Mouse (Mus musculus) cerebellum, postnatal 36 days (tissue): ENCODE data around the gene Slc25a51.

ENCODE experiments used
- DNase-seq, 2 experiments: peaks; one replicate each; pipeline ENCODE4 v3.0.0; 2021 to 2022; ENCODE audit warnings: mixed read lengths in 2 of 2

Slc25a51 gene

DNA sequence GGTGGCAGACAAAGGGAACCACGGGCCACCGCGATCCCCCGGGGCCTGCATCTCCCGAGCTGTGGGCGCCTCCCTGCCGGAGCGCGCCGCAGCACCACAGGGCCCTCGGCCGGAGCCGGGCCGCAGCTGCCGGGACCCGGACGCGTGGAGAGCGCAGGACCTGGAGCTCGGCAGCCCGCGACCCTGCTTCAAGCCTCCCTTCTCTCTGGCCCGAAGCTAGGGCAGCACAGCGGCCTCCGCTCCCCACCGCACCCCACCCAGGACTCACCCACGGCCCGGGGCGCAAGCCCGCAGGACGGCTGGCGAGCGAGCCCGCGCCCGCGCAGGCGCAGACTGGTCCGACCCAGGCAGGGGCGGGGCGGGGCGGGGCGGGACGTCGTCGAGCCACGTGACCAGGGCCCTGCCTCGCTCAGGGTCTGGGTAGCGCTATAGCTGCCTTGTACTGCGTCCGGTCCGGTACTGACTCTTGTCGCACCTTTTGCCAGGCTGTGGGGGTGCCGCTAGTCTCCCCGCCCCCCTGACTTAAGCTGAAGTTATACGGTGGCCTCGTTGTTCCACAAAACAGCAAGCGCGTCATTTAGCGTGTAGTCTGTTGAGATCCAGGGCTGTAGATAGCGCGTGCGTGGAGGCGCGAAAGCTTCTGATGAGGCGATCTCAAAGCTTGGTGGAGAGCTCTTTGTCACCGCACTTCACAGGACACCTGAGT is at the start of gene Slc25a51:
TSS of gene Slc25a51 (minus strand) at position 340 of the 706 bp plus-strand sequence.
- DNase-seq, result peak; percentile 82 to 83

DNA sequence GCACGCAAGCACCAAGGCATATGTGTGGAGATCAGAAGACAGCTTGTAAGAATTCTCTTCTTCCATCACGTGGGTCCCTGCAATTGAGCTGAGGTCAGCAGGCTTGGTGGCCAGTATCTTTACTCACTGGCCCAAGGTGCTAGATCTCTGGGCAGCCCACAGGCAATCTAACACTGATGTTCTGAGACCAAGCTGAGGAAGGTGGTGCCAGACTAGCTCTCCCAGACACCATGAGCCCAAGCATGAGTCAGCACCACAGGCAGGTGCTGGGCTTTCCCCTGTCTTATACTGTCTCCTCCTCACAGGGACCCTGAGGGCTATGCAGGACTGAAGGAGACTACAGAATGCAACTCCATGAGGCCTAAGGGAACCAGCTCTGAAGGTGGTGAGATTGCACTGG is 49.0 kb upstream of the Slc25a51 start:
- no peak for DNase-seq

DNA sequence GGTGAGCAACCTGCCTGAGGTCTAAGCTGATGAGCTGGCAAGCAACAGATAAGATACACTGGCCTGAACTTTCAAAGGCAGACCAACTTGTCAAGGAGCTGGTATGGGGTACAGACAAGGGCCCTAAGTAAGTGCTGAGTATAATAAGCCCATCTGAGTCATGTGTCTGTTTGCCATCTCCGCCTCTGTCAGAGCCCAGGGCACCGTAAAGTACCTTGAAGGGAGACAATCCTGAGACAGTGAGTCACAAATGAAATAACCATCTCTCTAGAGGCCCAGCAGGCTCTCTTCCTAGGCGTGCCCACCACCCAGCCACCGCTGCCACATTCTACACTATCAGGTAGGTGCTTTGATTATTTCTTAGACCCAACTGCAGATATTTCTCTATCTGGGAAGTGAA is 46.4 kb upstream of the Slc25a51 start:
- no peak for DNase-seq

DNA sequence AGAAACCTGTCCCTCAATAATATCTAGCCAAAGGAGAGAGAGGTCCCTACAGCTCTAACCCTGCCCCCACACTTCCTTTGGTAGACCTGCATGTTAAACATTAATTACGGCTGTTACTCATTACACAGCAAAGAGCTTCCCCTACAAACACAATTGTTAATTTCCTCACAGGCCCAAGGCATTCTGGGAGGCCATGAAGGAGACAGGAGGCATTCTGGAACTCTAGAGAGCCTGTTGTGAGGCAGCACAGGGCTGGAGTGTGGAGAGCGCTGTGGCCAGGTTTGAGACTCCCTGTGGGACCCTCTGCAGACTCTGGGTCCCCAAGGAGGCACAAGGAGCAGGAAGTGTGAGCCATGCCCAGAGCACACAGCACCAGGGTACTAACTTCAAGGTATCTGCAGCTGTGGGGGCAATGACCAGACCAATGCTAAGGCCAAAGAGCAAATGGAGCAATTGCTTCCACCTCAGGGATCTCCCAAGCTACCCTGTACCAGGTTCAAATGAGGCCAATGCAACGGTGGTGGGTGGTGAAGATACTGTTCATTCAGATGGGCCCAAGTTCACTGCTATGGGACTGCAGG is 44.8 kb upstream of the Slc25a51 start:
- no peak for DNase-seq

DNA sequence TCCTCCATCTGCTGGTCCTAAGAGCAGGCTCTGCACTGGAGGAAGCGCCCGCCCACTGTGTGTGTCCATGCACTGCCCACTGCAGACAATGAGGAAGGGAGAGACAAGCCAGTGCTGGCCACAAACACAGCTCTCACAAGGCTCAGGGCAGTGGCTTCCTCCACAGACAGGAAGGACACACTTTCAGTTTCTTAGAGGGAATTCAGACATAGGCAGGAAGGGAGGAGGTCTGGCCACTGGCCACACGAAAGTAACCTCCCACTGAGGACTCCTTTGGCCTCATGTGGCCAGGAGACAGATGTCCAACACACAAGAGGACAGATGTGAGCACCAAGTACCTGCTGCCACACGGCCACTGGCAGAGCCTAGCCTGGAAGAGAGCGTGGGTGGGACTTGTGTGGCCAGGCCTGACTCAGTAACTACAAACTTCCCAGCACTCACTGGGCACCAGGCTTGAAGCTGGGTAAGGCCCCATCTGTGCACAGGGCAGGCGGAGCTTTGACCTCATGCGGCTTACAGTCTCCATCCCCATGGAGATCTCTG is 44.1 kb upstream of the Slc25a51 start:
- no peak for DNase-seq

DNA sequence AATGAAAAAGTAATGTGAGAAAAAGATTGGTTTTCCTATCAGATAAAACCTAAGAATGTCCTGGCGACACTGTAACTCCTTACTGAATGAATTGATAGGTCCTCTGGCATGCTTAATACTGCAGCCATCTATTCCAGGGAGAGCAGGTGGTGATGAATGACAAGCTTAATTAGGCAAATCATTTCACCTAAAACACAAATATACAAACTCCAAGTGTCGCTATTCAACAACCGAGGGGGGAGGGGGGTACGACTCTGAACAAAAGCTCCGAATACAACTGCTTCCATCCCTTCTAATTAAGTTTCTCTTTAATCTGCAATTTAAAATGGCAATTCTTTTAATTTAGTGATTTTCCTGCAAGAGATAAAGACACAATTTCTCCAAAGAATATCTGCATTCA is 40.4 kb upstream of the Slc25a51 start:
- no peak for DNase-seq

DNA sequence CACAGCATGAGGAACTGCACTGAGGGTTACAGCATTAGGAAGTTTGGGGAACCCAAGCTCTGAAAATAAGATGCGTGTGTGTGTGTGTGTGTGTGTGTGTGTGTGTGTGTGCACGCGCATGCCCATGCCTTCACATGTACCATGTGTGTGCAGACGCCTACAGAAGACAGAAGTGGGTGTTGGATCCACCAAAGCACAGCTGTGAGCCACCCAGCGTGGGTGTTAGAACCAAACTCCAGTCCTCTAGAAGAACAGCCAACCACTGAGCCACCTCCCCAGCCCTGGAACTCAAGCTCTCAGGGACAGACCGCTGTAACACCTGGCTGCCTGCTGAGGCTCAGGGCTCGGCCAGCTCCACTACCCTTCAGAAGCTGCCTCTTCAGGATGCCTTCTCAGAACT is 39.9 kb upstream of the Slc25a51 start:
- no peak for DNase-seq

DNA sequence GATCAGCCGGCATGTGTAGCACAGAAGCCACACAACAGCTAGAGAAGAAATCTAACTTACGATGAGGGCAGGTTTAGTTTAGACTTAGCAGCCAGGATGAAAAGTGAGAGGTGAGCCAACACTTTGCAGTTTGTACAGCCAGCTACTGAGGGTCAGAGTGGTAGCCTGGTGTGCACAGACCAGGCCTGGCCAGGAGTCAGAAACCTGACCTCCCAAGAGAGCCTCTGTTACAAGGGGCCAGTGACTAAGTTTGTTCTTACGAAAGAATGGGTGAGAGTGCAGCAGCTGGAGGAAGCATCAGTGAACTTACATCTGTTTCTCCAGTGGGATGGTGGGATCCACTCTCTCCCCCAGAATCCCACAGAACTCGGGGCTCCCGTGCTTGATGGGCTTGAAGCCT is 38.6 kb upstream of the Slc25a51 start:
- DNase-seq, result no peak

DNA sequence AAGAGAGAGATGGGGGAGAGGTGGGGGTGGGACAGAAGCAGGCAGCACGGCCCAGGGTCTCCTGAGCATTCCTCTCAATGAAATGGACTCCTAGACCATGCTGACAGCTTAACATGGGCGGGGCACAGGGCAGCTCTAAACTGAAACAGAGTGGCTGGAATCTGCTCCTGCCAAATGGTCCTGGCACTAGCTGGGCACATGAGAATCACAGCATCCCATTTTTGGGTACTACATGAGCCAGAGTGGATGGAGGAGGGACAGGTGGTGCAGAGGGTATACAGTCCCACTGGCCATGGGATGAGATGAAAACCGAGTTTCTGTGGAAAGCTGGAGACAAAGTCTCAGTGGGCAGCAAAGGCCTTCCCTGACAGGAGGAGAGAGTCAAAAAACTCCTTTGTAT is 36.7 kb upstream of the Slc25a51 start:
- DNase-seq, result no peak

DNA sequence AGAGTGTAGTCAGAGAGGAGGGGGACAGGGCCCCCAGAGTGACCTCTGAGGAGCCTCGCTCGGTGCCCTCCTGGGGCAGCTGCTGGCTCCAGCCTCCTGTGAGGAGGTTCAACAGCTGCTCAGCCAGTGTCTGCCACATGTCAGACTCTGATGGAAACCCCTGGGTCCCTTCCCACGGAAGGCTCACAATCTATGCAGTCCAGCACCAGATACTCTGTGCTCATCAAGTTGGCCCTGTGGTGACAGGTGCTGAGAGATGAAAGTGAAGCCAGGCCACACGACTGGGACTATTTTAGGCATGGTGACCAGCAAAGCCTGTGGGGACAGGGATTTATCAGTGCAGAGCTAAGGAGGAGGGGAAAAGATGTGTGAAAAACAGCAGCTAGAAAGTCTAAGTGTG is 36.2 kb upstream of the Slc25a51 start:
- DNase-seq, result no peak

DNA sequence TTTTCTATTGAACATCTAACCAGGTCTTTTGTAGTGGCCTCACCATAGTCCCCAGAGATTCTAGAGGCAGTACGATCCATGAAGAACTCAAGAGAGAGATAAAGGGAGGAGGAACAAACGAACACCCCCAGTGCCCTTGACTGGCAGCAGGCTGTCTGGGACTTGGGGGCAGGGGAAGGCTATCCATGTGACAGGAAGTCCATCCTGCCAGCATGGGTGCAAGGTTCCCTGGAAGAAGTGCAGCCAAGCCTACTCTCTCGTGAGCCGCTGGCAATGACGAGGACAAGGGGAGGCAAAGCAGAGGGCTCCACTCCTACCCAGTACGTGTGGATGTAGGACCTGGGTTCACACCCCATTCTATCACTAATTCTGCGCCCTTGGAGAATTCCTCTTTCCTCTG is 35.1 kb upstream of the Slc25a51 start:
- no peak for DNase-seq

DNA sequence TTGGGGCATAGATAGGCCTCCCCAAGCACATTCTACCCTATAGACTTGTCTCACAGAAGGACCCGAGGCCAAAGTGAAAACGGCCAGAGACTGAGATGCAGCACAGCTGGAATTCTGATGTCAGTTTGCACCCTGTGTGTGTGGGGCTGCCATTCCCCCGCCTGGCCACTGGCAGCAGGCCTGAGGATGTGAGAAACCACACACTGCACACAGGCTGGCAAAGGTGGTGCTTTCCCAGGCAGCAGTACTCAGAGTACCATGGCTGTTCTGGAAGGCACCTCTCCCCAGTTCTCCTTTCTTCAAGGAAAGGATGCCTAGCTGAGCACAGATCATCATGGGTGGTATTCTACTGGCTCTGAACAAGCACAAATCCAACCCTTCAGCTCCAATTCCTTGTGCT is 33.7 kb upstream of the Slc25a51 start:
- DNase-seq, result no peak

DNA sequence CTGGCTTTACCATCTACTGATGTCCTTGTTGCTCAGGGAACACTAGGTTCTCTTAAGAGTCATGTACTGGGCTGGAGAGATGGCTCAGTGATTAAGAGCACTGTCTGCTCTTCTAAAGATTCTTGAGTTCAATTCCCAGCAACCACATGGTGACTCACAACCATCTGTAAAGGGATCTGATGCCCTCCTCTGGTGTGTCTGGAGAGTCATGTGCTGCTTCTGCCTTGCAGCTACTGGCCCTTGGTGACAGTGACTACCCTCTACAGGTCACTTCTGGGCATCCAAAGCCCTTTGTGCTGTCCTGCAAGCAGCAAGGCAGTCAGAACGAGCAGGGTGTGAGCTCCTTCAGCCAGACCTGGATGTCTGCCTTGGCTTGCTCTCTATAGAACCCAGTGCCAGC is 33.2 kb upstream of the Slc25a51 start:
- no peak for DNase-seq

DNA sequence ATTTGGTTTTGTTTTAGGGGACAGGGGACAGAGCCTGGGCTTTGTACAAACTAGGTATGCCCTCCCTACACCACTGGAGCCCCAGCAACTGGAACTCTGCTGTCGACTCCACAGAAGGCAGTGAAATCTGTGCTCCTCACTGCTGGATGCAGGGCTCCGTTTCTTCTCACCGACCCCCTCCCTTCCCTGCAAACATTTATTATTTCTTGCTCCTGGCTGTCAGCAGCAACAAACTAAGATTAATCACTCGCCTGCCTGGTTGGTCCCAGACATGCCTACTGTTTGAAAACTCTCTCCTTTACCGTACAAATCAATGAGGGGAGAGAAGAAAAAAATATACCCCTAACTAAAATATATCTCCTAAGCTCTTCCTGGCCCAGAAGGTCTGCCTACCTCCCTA is 30.7 kb upstream of the Slc25a51 start:
- DNase-seq, result no peak

DNA sequence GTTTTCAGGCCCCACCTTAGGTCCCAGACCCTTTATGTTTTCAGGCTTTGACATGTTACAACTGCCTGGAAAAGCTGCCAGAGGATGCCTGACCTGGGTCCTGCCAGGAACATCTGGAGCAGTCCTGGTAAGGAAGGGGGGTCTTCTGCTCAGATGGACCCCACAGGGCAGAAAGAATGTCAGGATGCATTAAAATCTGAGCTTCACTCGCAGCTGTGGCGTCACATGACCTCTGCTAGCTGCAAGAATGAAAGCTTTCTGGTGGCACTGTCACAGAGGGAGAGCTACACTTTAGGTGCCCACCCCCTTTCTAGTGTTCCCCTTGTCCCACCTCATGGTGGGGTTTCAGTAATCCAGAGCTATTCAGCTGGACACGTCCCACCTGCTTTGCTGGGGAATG is 28.4 kb upstream of the Slc25a51 start:
- no peak for DNase-seq

DNA sequence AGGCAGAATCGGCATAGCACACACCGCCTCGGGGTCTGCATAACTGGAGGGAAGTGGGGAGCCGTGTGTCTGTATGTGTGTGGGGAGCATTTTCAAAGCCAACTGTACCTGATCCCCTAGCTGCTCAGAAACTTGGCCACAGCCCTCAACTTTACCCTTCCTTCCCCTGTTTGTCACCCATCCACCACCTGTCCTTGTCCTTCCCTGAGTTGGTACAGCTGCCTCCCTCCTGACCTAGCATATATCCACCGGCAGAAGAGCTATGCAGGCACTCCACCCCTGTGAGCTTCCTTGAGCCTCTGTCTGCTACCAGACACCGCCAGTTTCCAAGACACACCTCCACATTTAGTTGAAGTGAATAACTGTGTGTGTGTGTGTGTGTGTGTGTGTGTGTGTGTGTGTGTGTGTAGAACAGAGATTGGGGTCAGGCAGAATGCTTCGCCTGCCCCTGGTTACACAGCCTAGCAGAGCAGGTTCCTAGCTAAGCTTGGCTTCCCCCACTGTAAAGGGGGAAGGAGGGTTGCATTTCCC is 27.9 kb upstream of the Slc25a51 start:
- DNase-seq, result no peak

DNA sequence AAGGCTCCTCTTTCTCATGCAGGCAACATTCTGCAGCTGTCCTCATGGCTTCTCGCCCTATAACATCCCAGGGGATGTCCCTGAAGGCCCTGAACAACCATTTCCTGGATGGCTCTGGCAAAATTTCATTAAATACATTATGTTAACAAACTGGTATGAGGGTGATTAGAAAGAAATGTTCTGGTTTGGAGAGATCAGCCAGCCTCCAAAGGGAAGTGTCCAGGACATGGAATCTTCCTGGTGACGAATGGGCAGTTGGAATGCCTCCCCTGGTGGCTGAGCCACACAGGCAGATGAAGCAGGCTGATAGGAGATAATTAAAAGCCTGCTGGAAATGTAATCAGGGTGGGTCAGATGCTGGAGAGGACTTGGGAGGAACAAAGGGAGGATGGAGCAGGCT is 27.3 kb upstream of the Slc25a51 start:
- no peak for DNase-seq

DNA sequence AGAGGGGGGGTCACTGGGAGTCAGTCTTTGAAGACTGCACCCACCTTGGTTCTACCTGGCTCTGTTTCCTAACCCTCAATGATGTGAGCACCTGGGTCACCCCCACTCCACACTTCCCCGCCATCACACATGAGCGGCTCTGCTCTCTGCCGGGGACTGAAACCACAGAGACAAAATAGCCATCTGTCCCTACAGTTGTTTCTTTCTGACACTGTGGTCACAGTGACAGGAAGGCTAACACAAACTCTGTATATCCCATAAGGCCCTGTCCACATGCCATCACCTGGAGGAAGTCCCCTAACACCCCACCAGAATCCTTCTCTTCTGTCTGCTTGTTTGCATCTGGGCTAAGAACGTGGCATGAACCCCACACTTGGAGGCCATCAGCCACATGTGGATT is 26.1 kb upstream of the Slc25a51 start:
- DNase-seq, result no peak

DNA sequence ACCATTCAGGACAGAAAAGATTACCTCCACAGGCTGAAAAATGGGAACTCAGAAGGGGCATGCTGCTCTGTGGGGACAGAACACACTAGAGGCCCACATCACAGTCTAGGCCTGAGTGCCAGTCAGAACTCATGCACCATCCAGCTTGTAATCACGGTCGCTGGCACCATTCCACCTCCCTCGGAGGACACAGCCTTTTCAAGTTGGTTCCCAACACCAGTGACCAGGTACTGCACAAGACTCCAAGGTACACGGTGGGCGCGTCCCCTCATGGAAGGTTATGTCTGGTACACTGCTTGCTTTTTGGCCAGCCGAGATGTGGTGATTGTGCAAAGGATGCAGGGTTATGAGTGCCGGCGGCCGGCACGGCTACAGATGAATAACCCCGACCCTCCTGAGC is 25.5 kb upstream of the Slc25a51 start:
- DNase-seq, result no peak

DNA sequence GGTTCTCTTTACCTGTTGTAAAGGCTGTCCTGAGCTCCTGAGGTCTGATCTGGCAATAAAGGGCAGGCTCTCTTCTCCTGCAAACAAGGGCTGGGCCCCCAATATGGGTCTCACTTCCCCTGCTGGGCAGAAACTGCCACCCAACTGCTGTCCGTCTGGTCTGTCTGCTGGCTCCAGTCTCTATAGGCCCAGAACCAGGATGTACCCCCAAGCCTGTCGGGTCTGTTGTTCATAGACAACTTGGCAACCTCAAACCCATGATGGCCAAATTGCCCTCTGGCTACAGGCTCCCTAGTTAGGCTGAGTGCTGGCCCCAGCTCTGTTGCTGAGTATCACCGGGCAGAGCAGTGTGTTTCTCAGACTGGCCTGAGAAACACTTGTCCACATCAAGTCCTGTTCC is 23.2 kb upstream of the Slc25a51 start:
- DNase-seq, result no peak

DNA sequence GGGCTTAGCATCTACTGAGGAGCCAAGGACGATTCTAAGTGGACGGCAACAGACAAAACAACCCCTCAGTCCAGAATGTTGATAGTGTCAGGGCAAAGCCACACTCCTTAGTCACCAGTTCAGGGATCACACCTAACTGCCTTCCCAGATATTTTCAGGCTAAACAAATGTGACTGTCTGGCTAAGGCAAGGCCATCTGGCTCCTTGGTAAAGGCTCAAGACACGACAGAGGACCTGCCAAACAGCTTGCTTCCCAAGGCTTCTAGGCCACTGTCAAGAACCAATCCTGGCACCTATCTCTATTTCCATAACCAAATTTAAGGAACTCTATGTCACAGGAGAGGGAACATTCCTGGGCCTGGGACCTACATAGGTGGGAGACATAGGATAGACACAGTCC is 22.8 kb upstream of the Slc25a51 start:
- DNase-seq, result peak; percentile 53 to 61

DNA sequence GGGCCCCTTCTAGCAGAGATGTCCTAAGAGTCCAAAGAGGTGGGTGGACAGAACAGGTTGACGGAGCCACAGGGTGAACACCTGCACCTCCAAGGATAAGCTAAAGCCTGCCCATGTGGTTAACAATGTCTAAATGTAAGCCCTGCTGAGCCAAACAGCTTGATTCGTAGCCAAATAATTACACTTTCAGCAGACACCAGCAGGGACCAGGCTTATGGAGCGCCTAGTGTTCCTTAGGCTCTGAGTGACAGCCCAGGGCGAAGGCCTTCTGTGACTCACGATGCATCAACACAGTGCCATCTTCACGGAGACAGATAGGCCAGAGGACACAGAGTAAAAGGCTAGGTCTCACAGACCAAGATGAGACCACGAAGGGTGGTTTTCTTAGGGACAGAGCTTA is 20.9 kb upstream of the Slc25a51 start:
- peak; percentile 23 to 37 for DNase-seq

DNA sequence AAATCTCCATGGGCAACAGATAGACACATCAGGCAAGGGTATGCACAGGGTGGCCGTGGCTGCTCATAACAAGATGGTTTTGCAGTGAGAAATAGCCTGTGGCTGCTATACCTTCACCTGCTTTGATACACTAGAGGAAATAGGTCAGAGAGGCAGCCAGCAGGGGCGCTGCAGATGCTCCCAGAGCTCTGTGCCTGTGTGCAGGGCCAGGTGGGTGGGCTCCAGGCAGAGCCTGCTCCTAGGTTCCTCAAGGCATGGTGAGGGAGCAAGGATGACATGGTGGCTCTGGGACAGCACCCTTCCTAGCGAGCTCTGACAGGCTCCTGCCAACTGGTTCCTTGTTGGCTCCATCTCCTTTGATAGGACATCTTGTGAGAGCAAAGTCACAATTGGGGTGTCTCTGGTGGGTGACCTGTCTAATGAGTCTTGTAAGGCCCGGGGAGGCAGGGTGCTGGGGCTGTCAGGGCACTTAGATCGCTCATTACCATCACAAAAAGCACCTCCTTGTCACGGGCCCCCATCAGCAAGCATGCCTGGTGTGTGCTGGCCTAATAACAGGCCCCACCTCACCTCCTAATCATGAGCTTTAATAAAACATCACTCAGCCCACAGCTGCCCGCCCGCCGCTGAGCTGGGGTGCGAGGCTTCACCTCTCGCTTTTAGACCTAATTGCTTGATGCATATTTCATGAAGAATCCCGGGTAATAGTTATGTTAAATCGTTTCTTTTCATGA is 18.3 kb upstream of the Slc25a51 start:
- DNase-seq, result no peak

DNA sequence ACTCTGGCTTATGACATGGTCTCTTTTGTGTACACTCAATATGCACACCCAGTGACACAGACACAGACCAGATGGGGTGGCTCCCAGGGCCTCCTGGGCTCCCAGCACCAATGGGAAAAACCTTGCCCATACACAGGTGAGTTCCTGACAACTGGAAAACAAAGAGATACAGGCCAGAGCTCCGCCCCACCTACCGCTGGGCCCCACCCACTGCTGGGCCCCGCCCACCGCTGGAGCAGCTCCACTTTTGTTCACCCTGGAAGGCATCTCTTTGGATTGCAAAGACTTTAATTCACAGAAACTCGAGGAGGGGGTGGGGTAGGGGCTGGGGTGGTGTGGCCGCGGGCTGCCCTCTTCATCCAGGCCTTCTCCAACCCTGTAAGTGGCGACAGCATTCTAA is 14.8 kb upstream of the Slc25a51 start:
- DNase-seq, result no peak
